Mouse (Mus musculus) cerebellum, adult 9-10 months (tissue): ENCODE measurements around the gene Gpbp1l1.

Experiments
- DNase-seq: peaks from one replicate; pipeline ENCODE4 v3.0.0; 2022

The Gpbp1l1 gene

GRCm38 (mm10) chr4:116638821-116639220 is 81.4 kb downstream of the Gpbp1l1 start:
- DNase-seq = no peak

DNA sequence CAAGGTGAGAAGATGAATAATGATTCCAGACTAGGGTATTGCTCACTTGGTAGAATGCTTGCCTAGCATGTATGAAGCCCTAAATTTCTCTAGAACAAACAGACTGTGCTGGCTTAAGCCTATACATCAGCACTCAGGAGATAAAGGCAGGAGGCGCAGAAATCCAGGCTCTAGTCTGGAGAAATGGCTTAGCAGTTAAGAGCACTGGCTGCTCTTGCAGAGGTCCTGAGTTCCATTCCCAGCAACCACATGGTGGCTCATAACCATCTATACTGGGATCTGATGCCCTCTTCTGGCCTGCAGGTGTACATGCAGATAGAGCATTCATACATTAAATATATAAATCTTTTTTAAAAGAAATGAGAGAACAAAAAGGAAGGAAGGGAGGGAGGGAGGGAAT is 84.6 kb downstream of the Gpbp1l1 start:
- DNase-seq = no peak
